Mouse (Mus musculus) bone marrow, adult 2 months (tissue): Measurements from ENCODE around the gene Napb.

ENCODE experiments used
- CTCF ChIP-seq: fragments of 200-500 bp; IDR thresholded peaks from 2 replicates; pipeline ENCODE4 v1.5.1; 2011; ENCODE audit warnings: low read length, control low read depth; ENCODE audit not compliant: control insufficient read depth, insufficient read depth
- POLR2A ChIP-seq: fragments of 200-500 bp; IDR thresholded peaks from 2 replicates; pipeline ENCODE4 v1.6.1; 2011; ENCODE audit warnings: low read depth, mild to moderate bottlenecking, control low read depth, low read length, borderline replicate concordance; ENCODE audit not compliant: control insufficient read depth

DNA sequence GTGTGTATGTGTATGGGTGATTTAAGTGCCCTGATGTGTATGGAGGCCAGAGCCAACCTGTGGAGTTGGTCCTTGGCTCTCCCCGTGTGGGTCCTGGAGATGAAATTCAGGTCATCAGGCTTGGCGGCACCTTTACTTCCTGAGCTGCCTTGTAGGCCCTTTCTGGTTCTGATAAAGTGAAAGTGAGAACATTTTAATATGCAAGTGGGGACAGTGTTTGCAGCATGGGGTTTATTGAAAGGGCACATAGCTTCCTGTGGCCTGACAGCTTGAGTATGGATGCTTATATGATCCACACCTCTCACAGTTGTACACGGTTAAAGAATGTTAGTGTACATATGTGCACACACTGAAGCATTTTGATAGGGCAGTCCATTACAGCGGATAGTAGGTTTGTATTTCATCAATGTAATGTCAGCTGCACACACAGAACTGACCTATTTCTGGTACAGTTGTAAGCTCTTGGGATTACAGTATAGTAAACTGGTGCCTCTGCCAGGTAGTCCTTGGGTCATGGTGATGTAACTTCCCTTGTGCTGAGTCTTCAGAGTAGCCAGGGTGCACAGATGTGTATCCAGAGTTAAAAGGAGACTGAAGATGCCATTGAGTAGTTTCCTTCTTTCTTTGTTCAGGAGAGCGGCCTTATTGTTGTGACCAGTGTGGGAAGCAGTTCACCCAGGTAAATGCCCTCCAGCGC is 42.7 kb downstream of the Napb start:
- TF ChIP-seq POLR2A (no peak), CTCF (no peak)
